Mouse (Mus musculus) MEL (cell line): ENCODE results near the gene Pax3.

Experiments
- CHD1 ChIP-seq: IDR thresholded peaks from 2 replicates; pipeline ENCODE4 v1.6.1; 2012; ENCODE audit warnings: low read depth, mild to moderate bottlenecking, inconsistent platforms, low read length, improper control_type of control experiment
- CTCF ChIP-seq, 3 experiments: IDR thresholded peaks in 2 of 3; conservative IDR thresholded peaks in 1 of 3; 2 replicates each; pipeline ENCODE4 v1.5.1; 2011 to 2012; ENCODE audit warnings: low read length in 3 of 3, low read depth in 2 of 3, mild to moderate bottlenecking in 2 of 3, improper control_type of control experiment in 1 of 3, inconsistent platforms in 1 of 3, mixed read lengths in 1 of 3, moderate library complexity in 1 of 3; ENCODE audit not compliant: control insufficient read depth in 1 of 3, insufficient read depth in 1 of 3, poor library complexity in 1 of 3, severe bottlenecking in 1 of 3
- EP300 ChIP-seq, 2 experiments: IDR thresholded peaks; 2 replicates each; pipeline ENCODE4 v1.6.1; 2011; ENCODE audit warnings: improper control_type of control experiment in 2 of 2, low read length in 2 of 2, low read depth in 1 of 2, mild to moderate bottlenecking in 1 of 2
- GATA1 ChIP-seq: IDR thresholded peaks from 2 replicates; pipeline ENCODE4 v1.6.1; 2011; ENCODE audit warnings: low read depth, low read length, improper control_type of control experiment
- MAX ChIP-seq: IDR thresholded peaks from 2 replicates; pipeline ENCODE4 v1.6.1; 2011; ENCODE audit warnings: low read length, improper control_type of control experiment
- MYB ChIP-seq: IDR thresholded peaks from 2 replicates; pipeline ENCODE4 v1.6.1; 2011; ENCODE audit warnings: mild to moderate bottlenecking, low read depth, low read length, improper control_type of control experiment
- NRF1 ChIP-seq: IDR thresholded peaks from 2 replicates; pipeline ENCODE4 v1.6.1; 2014; ENCODE audit warnings: low read depth, mild to moderate bottlenecking, inconsistent platforms, low read length, improper control_type of control experiment, moderate library complexity; ENCODE audit not compliant: poor library complexity, insufficient read depth, severe bottlenecking
- POLR2A ChIP-seq, 2 experiments: IDR thresholded peaks; 2 replicates each; pipeline ENCODE4 v1.6.1; 2011 to 2012; ENCODE audit warnings: low read length in 2 of 2, mild to moderate bottlenecking in 2 of 2, control low read depth in 1 of 2, improper control_type of control experiment in 1 of 2, low read depth in 1 of 2, moderate library complexity in 1 of 2; ENCODE audit not compliant: control insufficient read depth in 1 of 2, insufficient read depth in 1 of 2, poor library complexity in 1 of 2
- SMC3 ChIP-seq: IDR thresholded peaks from 2 replicates; pipeline ENCODE4 v1.6.1; 2011; ENCODE audit warnings: low read depth, low read length, improper control_type of control experiment
- TAL1 ChIP-seq: IDR thresholded peaks from 2 replicates; pipeline ENCODE4 v1.6.1; 2012; ENCODE audit warnings: mild to moderate bottlenecking, inconsistent platforms, low read length, moderate library complexity, mixed read lengths
- TBP ChIP-seq: IDR thresholded peaks from 2 replicates; pipeline ENCODE4 v1.8.0; 2011; ENCODE audit warnings: low read depth, low read length, improper control_type of control experiment
- UBTF ChIP-seq: IDR thresholded peaks from 2 replicates; pipeline ENCODE4 v1.6.1; 2012; ENCODE audit warnings: low read depth, mild to moderate bottlenecking, inconsistent platforms, low read length, improper control_type of control experiment, moderate library complexity, borderline replicate concordance; ENCODE audit not compliant: insufficient read depth
- USF1 ChIP-seq: IDR thresholded peaks from 2 replicates; pipeline ENCODE4 v1.6.1; 2014; ENCODE audit warnings: low read depth, mild to moderate bottlenecking, inconsistent platforms, low read length, improper control_type of control experiment, moderate library complexity
- USF2 ChIP-seq, 2 experiments: IDR thresholded peaks; 2 replicates each; pipeline ENCODE4 v1.6.1; 2011 to 2012; ENCODE audit warnings: improper control_type of control experiment in 2 of 2, low read length in 2 of 2, borderline replicate concordance in 1 of 2, inconsistent platforms in 1 of 2, low read depth in 1 of 2, mild to moderate bottlenecking in 1 of 2; ENCODE audit not compliant: insufficient read depth in 1 of 2

GRCm38 (mm10) chr1:78088646-78089045, 108.3 kb downstream of the Pax3 start:
- TF ChIP-seq POLR2A (IDR thresholded peaks at IDR 0.05; ENCODE audit: control insufficient read depth in 1 of 2, insufficient read depth in 1 of 2, low read depth in 1 of 2, low read length in 2 of 2, poor library complexity in 1 of 2), result no peak
- no peak for TF ChIP-seq CTCF (IDR thresholded peaks at IDR 0.05 in 2 of 3, conservative IDR thresholded peaks at IDR 0.05 in 1 of 3; ENCODE audit: control insufficient read depth in 1 of 3, insufficient read depth in 1 of 3, low read depth in 2 of 3, low read length in 3 of 3, poor library complexity in 1 of 3, severe bottlenecking in 1 of 3)
- no peak for TF ChIP-seq CHD1
- no peak for TF ChIP-seq SMC3
- no peak for TF ChIP-seq USF1
- TF ChIP-seq GATA1, result no peak
- no peak for TF ChIP-seq EP300 (IDR thresholded peaks at IDR 0.05; ENCODE audit: low read depth in 1 of 2, low read length in 2 of 2)
- no peak for TF ChIP-seq UBTF
- no peak for TF ChIP-seq USF2 (IDR thresholded peaks at IDR 0.05; ENCODE audit: borderline replicate concordance in 1 of 2, insufficient read depth in 1 of 2, low read depth in 1 of 2, low read length in 2 of 2)
- no peak for TF ChIP-seq MAX
- TF ChIP-seq MYB, result no peak
- TF ChIP-seq NRF1, result no peak
- TF ChIP-seq TAL1, result no peak
- TF ChIP-seq TBP, result no peak
